Mouse (Mus musculus) A20 (cell line): ENCODE measurements around the gene Nectin2.
A peak's percentile ranks its signal among the peaks of the same experiment; 100 is the strongest.

Experiments used
- DNase-seq: peaks from one replicate; pipeline ENCODE4 v3.0.0-alpha.2; 2011; ENCODE audit warnings: low read depth, low spot score

Gene Nectin2

DNA sequence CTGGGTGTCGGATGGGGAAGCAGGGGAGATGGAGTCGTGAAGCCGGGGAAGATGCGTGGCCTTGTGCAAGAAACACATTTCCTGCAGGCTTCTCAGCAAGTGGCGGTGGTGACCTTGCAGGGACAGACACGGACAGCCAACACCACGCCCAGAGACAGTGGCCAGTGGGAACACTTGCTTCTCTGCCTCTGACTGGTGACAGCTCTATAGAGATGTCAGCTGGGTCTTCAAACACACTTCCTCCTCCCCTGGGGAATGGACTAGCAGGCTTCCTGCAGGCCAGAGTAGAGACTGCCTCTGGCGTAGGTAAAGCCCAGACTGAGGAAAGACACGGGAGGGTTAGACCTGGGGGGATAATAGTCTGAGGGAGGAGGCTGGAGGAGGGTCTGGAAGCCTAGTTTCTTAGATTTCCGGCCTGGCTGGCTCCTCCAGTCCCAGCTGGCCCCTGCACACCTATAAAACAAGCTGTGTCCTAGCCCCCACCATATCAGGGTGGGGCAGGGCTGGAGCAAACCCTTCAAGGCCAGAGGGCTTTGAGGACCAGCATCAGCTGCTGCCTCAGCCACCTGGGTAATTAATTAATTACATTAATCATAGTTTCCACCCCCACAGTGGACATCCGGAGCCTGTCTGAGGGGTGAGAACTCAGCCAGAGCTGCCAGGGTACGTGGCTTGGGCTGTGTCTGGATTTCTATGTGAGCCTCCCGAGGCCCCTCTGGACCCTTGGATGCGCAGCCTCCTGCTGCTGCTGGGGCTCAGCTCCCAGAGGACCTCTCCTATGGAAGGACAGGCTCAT lies 5.5 kb downstream of the Nectin2 start:
- no peak for DNase-seq

DNA sequence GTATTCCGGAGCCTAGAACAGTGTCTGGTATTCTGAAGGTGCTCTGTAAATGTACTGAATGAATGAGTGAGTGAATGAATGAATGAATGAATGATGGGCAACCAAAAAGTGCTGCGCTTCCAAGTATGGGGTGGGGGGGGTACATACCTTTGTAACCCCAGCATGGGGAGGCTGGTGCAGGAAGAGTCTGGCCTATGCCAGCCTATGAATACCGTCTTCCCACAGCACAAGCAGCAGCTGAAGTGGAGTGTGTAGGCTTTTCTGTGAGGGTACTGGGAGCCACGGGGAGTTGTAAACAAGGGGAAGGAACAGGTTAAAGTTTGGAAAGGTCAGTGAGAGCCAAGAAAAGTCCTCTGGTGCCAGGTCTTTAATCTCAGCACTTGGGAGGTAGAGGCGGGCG lies 6.5 kb downstream of the Nectin2 start:
- no peak for DNase-seq

DNA sequence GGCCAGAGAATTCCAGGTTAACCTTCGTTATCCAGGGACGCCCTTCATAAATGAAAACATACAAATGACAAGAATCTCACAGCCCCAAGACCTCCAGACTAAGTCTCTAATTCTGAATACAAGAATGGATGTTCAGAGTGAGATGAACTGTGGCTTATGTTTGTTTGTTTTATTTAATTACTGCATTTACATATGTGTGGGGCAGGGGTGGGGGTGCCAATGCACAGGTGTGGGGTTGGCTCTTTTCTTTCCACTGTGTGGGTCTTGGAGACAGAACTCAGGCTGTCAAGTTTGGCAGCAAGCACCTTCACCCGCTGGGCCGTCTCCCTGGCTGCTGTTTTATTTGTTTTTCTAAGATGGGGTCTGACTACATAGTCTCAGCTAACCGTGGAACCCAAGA lies 7.8 kb downstream of the Nectin2 start:
- DNase-seq = no peak

DNA sequence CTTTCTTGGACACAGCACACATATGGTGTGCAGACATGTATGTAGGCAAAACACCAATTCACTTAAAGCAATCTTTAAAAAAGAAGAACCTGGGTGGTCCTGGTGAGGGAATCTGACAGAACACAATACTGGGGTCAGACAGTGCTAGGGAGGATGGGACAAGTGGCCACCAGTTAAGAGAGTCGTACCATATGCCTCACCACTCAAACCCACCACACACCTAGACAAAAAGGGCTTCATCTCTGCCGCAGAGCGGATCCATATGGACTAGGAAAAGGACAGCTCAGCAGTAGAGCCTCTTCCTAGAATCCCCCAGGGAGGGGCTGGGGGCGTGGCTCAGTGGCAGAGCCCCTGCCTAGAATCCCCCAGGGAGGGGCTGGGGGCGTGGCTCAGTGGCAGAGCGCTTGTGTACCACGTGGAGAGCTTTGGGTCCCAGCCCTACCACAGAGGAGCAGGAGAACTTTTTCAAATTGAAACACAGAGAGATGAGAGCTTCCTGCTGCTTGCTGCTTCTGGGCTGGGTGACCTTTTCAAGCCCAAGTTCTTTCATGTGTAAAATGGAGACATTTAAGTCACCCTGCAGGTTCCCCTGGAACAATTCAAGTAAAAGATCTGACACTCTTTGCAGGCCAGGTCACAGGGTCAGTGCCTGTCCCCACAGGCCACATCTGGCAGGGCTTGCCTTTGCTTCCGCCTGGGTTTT lies 8.8 kb downstream of the Nectin2 start:
- DNase-seq = no peak

DNA sequence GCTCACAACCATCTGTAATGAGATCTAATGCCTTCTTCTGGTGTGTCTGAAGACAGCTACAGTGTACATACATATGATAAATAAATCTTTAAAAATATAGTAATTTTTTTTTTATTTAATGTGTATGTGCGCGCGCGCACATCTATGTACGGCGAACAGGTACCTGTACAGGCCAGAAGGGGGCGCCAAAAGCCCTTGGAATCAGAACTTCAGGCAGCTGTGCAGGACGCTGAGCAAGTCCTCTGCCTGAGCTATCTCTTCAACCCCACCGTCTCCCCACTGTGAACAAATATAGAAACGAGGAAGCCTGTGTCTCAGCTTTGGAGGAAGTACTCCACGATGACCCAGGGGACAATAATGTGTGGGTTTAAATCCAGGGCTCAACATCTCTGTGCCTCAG lies 10.0 kb downstream of the Nectin2 start:
- DNase-seq = no peak

DNA sequence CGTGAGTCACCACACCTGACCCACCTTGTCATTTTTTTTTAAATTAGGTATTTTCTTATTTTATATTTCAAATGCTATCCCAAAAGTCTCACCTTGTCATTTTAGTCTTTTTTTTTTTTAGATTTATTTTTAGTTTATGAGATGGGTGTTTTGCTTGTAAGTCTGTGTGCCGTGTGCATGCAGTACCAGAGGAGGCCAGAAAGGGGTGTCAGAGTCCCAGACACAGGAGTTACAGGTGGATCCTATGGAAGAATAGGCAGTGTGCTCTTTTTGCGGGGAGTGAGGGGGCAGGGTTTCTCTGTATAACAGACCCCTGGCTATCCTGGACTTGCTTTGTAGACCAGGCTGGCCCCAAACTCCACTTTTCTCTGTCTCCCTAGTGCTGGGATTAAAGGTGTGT lies 11.5 kb downstream of the Nectin2 start:
- DNase-seq = peak; percentile 18

DNA sequence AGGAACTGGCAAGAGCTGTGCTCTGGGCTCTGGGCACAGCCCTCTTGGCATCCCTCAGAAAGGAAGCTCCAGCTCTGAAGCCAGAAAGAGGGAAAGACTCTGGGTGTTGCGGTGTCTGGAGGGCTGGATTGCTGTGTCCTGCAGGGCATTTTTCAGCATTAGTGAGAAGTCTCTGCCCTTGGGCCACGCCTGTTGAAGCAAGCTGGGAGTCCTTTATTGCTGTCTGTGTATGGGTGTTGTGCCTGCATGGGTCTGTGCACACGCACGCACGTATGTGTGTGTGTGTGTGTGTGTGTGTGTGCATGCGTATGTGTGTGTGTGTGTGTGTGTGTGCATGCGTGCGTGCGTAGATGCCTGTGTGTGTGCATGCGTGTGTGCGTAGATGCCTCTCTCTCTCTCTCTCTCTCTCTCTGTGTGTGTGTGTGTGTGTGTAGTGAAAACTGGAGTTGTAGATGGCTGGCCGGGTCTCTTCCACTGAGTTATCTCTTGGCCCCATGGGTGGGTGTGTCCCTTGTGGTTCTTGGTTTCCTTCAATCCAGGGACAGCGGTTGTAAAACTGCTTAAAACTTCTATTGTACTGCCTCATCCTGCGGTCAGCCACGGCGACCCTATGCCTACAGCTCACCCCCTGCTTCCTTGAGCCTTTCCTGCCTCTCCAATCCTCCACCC lies 13.8 kb downstream of the Nectin2 start:
- no peak for DNase-seq

DNA sequence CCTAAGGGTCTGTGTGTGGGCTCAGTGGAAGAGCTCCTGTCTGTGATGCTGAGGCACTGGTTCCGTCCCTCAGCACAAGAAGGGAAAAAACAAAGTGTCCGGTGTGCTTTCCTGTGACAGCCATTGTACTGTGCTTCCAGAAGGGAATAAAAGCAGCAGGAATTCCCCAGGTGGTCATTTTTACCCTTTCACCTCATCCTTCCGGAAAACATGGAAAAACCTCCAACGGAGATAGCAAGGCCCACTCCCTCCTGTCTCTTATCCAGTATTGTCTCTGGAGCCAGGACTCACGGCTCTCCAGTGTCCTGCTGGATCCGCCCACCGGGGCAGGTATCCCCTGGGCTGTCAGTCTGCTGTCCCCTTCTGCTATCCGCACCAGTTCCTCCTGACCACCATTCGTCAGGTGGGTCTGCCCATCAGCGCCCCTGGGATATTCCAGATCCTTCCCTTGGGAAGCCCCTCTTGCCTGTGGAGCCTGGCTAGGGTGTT lies 16.1 kb downstream of the Nectin2 start:
- DNase-seq = no peak

DNA sequence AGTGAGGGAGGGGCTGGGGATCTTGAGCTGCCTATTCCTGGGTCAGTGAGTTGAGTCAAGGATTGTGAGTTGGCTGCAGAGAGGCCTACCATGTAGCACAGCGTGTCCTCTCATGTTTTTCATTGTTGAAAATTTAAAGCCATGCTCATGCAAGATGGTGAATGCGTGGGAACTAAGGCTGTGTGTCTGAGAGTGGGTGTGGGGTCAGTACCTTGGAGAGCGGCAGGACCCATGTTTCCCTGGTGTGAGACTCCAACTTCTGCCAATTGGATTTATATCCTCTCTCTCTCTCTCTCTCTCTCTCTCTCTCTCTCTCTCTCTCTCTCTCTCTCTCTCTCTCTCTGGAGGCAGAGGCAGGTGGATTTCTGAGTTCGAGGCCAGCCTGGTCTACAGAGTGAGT lies 23.7 kb downstream of the Nectin2 start:
- DNase-seq = no peak

DNA sequence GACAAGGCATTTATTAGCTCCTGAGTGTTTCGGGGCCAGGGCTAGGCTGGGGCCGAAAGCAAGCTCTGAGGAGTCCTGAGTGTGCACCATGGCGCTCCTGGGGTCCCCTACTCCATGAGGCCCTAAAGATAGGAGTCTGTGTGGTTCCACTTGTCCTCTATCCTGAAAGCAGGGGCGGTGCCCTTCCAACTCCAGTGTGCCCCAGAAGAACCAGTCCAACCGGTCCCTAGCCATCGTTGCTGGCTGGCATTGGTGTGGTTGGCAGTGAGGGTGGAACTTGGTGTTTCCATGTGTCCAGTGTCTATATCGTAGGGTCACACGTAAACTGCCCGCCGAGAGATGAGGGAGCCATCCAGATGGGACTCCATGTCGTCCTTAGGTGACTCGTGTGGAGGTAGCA lies 26.1 kb downstream of the Nectin2 start:
- DNase-seq = no peak

DNA sequence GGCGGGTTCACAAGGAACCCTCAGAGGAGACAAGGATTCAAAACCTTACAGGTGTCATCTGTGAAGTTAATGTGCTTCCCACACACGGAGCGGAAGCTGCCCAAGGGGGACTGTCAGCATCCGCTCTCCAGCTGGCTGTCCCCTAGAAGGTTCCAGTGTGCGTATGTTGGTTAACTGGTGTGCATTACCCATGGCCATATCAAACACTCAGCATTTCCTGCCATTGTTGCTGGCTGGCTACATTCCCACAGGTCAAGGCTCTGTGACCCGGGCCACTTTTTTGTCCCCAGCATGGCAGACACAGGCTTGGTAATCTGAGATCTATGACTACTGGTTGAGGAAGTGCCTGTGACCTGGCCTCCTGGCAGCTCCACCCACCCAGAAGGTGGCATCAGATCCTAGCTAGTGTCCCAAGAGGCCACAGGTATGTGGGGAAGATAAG lies 27.5 kb downstream of the Nectin2 start:
- DNase-seq = no peak

DNA sequence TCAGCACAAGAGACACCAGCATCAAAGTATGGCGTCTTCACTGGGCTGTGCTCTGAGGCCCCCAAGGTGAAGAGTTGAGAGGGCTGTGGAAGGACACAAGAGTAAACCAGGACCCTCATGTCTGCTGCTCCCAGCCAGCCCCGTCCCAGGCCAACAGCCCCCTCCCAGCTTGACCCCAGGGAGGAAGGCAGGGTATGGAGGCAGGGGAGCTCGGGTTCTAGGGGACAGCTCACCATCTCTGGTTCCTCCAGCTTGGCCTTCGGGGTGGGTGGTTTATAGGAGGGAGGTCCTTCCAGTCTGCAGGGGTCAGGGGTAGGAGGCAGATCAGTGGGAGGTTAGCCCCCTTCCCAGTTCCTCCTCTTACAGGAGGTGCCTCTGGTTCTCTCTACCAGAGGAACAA lies 31.1 kb downstream of the Nectin2 start:
- no peak for DNase-seq

DNA sequence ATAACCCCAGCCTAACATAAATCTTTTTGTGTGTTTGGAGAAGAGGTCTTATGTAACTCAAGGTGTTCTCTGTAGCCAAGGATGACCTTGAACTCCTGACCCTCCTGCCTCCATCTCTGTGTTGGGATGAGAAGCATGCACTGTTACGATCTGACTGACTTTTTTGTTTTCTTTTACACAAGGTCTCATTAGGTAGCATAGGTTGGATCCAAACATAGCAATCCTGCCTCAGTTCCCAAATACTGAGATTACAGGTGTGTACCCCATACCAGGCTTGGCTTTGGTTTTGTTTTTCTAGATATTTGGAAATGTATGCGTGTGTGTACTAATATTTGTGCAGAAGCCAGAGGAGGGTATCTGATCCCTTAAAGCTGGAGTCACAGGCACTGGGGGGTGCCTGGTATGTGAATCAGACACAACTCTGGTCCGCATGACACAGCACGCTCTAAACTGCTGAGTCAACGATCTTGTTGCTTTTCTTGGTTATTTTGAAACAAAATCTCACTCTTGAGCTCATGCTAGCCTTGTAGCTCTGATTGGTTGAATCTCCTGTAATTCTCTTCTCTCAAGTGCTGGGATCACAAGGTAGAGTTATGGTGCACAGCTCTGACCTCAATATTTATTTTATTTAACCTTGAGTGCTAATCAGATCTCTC lies 31.9 kb downstream of the Nectin2 start:
- no peak for DNase-seq

DNA sequence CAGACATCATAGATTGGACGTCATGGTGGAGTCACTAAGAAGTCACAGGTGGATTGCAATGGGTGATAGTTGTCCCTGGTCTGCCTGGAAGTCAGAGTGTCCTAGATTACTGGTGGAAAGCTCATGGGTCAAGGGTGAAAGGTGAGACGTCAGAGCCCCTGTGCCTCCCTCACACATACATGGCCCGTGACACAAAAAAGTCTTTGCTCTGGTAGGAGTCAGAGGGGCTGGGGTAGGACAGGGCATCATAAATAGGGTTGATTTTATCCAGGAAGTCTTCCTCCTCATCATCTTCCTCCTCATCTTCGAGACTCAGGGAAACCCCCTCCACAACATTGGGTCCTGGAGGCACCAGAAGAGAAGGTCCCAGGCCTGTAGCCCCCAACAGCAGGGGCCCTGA lies 32.9 kb downstream of the Nectin2 start:
- no peak for DNase-seq

DNA sequence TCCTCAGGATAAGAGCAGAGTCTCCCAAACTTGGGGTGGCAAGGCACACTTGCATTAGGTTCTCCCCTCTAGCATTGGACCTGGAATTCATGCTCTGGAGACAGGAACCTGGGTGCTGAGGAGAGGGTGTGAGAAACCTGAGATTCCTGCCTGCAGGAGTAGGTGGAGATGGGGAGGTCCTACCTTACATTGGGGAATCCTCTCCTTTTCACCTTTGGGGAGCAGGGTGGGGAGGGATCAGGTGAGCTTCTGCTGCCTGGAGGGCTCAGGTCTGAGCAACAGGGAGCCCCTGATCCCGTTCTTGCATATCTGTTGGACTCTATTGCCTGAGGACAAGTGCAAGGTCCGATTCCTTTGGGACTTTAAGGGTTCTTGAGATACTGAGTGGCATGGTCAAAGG lies 33.5 kb downstream of the Nectin2 start:
- no peak for DNase-seq

DNA sequence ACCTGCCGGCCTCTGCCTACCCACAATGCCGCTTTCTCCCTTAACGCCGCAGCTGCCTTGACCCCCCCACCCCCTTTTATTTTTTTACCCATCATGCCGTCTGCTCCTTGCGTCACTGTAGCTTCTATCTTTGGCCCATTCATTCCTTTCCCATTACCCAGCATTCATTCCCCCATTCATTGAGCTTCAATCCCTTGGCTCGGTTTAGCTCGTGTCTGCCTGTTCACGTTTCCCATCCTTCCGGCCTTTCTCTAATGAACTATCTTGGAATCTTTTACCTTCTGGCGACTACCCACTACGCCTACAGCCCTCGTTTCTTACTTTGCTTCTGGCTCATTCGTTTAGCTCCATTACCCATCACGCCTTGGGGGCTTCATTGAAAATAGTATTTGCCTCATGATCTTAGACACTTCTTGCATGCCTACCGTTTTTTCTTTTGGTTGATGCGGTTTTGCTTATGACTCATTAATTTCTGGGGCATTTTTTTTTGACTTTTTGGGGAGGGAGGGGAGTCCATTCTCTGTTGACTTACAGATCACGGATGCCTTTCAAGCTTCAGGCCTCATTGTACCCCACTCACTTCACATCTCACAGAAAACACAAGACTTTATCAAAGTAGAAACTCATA lies 34.1 kb downstream of the Nectin2 start:
- no peak for DNase-seq

DNA sequence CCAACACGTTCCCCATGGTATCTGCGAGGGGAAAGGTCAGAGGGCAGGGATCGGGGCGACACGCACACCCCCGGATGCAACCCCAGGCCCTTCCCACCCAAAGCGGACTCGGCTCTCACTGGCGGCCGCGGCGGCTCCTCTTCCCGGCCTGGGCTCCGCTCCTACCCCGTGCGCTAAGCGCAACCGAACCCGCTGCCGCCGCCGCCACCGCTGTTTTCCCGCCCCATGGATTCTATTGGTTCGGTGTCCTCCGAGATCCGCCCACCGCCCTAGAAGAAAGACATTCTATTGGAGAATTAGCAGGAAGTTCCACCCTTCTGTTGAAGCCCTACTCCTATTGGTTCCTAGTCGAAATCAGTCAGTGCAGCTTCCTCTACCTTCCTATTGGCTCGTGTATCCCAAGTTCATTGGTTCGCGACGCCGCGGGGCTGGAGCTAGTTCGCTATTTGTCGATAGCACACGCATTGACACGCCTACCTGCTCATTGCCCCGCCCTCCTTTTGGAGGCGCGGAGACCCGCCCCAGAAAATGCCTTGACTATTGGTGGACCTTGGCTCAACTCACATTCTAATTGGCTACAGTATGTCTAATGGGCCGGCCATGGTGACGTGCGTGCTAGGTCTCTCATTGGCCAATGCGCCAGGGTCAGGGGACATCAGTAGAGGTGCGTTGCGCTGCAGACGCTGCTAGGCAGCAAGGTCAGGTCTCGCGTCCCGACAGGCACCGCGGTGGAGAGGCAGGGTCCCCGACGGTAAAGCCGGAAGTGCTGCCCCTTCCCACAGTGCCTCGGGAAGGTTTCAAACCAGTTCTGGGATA lies 34.8 kb downstream of the Nectin2 start, which contains the start of gene Tomm40:
Gene Tomm40, minus strand, starts transcription at position 200 of the 816 bp plus-strand sequence.
- DNase-seq = peak; percentile 100

DNA sequence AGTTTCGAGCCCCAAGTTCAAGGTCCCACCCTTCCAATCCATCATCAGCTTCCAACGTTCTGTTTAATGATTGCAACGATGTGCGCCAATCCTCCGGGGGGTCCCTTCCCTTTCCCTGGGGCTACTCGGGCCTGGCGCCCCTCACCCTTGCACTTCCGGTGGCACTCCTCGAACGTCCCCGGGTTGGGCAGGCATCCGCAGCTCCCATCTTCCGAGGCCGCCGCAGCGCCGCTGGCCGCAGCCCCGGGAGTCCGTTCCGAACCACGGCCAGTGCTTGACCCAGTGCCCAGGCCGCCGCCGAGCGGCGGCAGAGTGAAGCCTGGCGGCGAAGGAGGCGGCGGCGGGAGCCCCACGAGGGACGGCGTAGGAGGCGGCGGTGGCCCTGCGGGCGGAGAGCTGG lies 35.4 kb downstream of the Nectin2 start:
- no peak for DNase-seq

DNA sequence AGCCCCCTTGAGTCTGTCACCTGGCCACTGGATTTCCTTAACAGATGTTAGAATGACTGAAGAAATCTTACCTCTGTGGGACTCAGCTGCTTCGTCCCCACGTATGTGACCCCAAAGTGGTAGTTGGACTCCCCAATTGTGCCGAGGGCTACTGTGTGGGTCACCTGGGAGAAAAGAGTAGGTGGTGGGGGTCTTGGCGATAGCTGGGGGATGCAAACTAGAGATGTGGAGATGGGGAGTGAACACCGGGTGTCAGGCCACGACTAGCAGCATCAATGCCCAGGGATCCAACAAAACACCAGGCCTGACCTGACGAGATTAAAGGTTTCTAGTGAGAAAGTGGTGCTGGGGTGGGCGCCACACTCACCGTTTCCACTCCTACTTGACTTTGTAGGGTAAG lies 36.7 kb downstream of the Nectin2 start:
- DNase-seq = no peak

DNA sequence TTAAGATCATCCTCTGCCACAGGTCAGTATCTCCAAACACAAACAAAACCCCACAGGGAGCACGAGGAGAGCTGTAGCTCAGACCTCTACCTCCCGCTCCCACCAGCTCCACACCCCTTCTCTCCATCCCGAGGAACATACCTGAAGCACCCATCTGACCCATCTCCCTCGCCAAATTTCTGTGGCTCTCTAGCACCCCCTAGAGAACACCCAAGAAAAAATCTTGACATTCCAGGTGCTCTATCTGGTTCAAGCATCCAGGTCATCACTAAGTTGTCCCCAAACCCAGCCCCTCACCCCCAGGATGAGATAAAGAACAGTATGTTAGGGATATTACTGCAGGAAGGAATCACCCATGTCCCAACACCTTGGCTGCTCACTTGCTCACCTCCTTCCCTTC lies 37.1 kb downstream of the Nectin2 start:
- peak; percentile 53 for DNase-seq

DNA sequence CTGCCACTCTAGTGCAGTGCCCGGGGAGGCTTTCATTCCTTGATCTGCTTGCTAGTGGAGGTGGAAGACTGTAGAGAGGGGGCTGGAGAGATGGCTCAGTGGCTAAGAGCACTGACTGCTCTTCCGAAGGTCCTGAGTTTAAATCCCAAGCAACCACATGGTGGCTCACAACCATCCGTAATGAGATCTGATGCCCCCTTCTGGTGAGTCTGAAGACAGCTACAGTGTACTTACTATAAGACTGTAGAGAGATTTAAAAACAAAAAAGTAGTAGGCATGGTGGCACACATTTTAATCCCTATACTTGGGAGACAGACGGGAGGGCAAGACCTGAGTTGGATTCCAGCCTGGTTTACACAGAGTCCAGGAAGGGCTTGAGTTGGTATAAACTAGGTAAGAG lies 37.9 kb downstream of the Nectin2 start:
- DNase-seq = peak; percentile 38
